In genomic region chr4:154926969-154927898, GRCm38 (mm10) we compare ENCODE assay signal across 9 mouse cellular contexts. TPM values are rescaled to one million over a fixed set of nuclear protein-coding genes. Genes with fewer than 3 reads are reported as not detected.
DNase-seq lines count a peak whose midpoint lies in the region; ATAC-seq and TF ChIP-seq lines count a peak whose summit lies in the region.
"Had no signal": no experiment of that assay in that cellular context is flagged by ENCODE, and none has a peak within 500 bp of the region (broad histone marks: within the 10 kb centered on the region; RNA-seq: fewer than 3 reads in every experiment).

No protein-coding gene starts in this region.

- TF ChIP-seq CTCF in left cerebral cortex, adult 2 months (IDR thresholded peaks at IDR 0.05) = no peak

- no peaks in the 10 kb centered on the region for H3K9me3 ChIP-seq in embryonic facial prominence, embryonic 14.5 days (ENCODE audit: control insufficient read depth, low read length)
- no peaks in the 10 kb centered on the region for H3K9me3 ChIP-seq in limb, embryonic 14.5 days (ENCODE audit: control insufficient read depth, low read length)
- H3K9me3 ChIP-seq in stomach, embryonic 14.5 days (ENCODE audit: control insufficient read depth, low read depth, low read length) = no peaks in the 10 kb centered on the region

- peaks cover 18% of the 10 kb centered on the region for H3K4me1 ChIP-seq in embryonic facial prominence, embryonic 14.5 days (ENCODE audit: control insufficient read depth, insufficient read depth, low read length)
- H3K4me1 ChIP-seq in limb, embryonic 14.5 days (ENCODE audit: control insufficient read depth, insufficient read depth, low read length) = peaks cover 15% of the 10 kb centered on the region
- H3K4me1 ChIP-seq in stomach, embryonic 14.5 days (ENCODE audit: control insufficient read depth, insufficient read depth, low read length) = peaks cover 18% of the 10 kb centered on the region

- H3K4me2 ChIP-seq in embryonic facial prominence, embryonic 14.5 days (ENCODE audit: low read depth, low read length) = peak overlapping the region; percentile 45
- peak overlapping the region; percentile 34 for H3K4me2 ChIP-seq in limb, embryonic 14.5 days (replicated peaks; ENCODE audit: low read depth, low read length, severe bottlenecking)
- peak overlapping the region; percentile 36 for H3K4me2 ChIP-seq in stomach, embryonic 14.5 days (replicated peaks; ENCODE audit: low read depth, low read length)

- H3K4me3 ChIP-seq in left cerebral cortex, adult 2 months = 0 out of 2 replicates have a peak overlapping the region, but pooled peaks have one; percentile 11
- H3K4me3 ChIP-seq in embryonic facial prominence, embryonic 14.5 days (ENCODE audit: low read depth, low read length) = peak overlapping the region; percentile 20
- 0 out of 2 replicates have a peak overlapping the region, but pooled peaks have one; percentile 8 for H3K4me3 ChIP-seq in limb, embryonic 14.5 days (replicated peaks; ENCODE audit: low read length)
- peak overlapping the region; percentile 16; the same call in 1 of the 2 replicates for H3K4me3 ChIP-seq in stomach, embryonic 14.5 days (ENCODE audit: low read depth, low read length)

- peak overlapping the region; percentile 46; the same call in 1 of the 2 replicates for H3K9ac ChIP-seq in embryonic facial prominence, embryonic 14.5 days (ENCODE audit: low read depth, low read length)
- H3K9ac ChIP-seq in limb, embryonic 14.5 days (ENCODE audit: low read depth, low read length, severe bottlenecking) = peak overlapping the region; percentile 17
- no peak overlapping the region for H3K9ac ChIP-seq in stomach, embryonic 14.5 days (replicated peaks; ENCODE audit: low read depth, low read length)

- ATAC-seq in embryonic facial prominence, embryonic 14.5 days (ENCODE audit: low read depth) = no peak
- no peak for ATAC-seq in limb, embryonic 14.5 days (ENCODE audit: low FRiP score, low read depth)
- ATAC-seq in stomach, embryonic 14.5 days (ENCODE audit: insufficient number of reproducible peaks, insufficient read depth, low FRiP score, low read depth) = peak; percentile 48; the same call in 1 of the 2 replicates
- no peak for ATAC-seq in cerebellum, adult (ENCODE audit: insufficient number of reproducible peaks, low FRiP score, low TSS enrichment)
- no peak for ATAC-seq in frontal cortex, adult (ENCODE audit: low TSS enrichment)

- H3K27ac ChIP-seq in left cerebral cortex, adult 2 months = peak overlapping the region; percentile 59; the same call in 1 of the 2 replicates
- peak overlapping the region; percentile 65 for H3K27ac ChIP-seq in embryonic facial prominence, embryonic 14.5 days (replicated peaks; ENCODE audit: low read depth, low read length)
- peak overlapping the region; percentile 59; the same call in 1 of the 2 replicates for H3K27ac ChIP-seq in limb, embryonic 14.5 days (replicated peaks; ENCODE audit: low read depth, low read length)
- H3K27ac ChIP-seq in stomach, embryonic 14.5 days (ENCODE audit: low read length) = peak overlapping the region; percentile 52; the same call in 1 of the 2 replicates

- no peak for DNase-seq in left cerebral cortex, adult 2 months (ENCODE audit: extremely low spot score in 1 of 2, low spot score in 2 of 2)
- no peak for DNase-seq in left cerebral cortex, postnatal 14 days (ENCODE audit: low spot score in 2 of 2)
- no peak for DNase-seq in embryonic facial prominence, embryonic 14.5 days (ENCODE audit: low spot score)
- DNase-seq in limb, embryonic 14.5 days (ENCODE audit: low spot score) = peak; percentile 2
- no peak for DNase-seq in urinary bladder, adult 18-20 months (ENCODE audit: low spot score in 2 of 2)

- intact Hi-C loops in left cerebral cortex, adult 2 months (cut with DNase I) = no loop called here
- intact Hi-C loops in left cerebral cortex, postnatal 14 days (cut with DNase I) = no loop called here

- no peaks in the 10 kb centered on the region for H3K27me3 ChIP-seq in embryonic facial prominence, embryonic 14.5 days (replicated peaks; ENCODE audit: control insufficient read depth, insufficient read depth, low read length)
- no peaks in the 10 kb centered on the region for H3K27me3 ChIP-seq in limb, embryonic 14.5 days (ENCODE audit: control insufficient read depth, insufficient read depth, low read length)
- H3K27me3 ChIP-seq in stomach, embryonic 14.5 days (ENCODE audit: control insufficient read depth, insufficient read depth, low read length) = no peaks in the 10 kb centered on the region

- WGBS in embryonic facial prominence, embryonic 14.5 days = 50% methylated on average over 8 of the region's 9 CpGs
- 37% methylated on average over 9 of the region's 9 CpGs for WGBS in limb, embryonic 14.5 days
- 56% methylated on average over 9 of the region's 9 CpGs for WGBS in stomach, embryonic 14.5 days

- TF ChIP-seq POLR2A in limb, embryonic 14.5 days (IDR thresholded peaks at IDR 0.05; ENCODE audit: borderline replicate concordance, extremely low read depth, insufficient read depth, insufficient read length) = no peak

- no peaks in the 10 kb centered on the region for H3K36me3 ChIP-seq in embryonic facial prominence, embryonic 14.5 days (ENCODE audit: control insufficient read depth, insufficient read depth, low read length)
- H3K36me3 ChIP-seq in limb, embryonic 14.5 days (ENCODE audit: control insufficient read depth, insufficient read depth, low read length) = no peaks in the 10 kb centered on the region
- H3K36me3 ChIP-seq in stomach, embryonic 14.5 days (ENCODE audit: control insufficient read depth, insufficient read depth, low read length) = no peaks in the 10 kb centered on the region

RNA-seq across cellular contexts. Expression of gene Tnfrsf14, which starts 1.1 kb away (rescaled TPM):
- total RNA-seq in left cerebral cortex, adult 2 months (2021) = 1 to 10 TPM; 1.3 to 1.5 TPM
- 1 to 10 TPM; 1.3 to 1.6 TPM for total RNA-seq in left cerebral cortex, postnatal 14 days (2021)
- 0.98 and 1.3 TPM in 2 replicates for polyA plus RNA-seq in embryonic facial prominence, embryonic 14.5 days (2014; fragmentation: Nextera tagmentation; extraction: Ambion mirVana)
- polyA plus RNA-seq in limb, embryonic 14.5 days (2012; rRNA removed) = 4.1 and 5.8 TPM in 2 replicates
- polyA plus RNA-seq in limb, embryonic 14.5 days (2014; fragmentation: Nextera tagmentation; extraction: Ambion mirVana) = 0.87 and 0.99 TPM in 2 replicates
- 1.2 and 2.9 TPM in 2 replicates for polyA plus RNA-seq in stomach, embryonic 14.5 days (2014; fragmentation: Nextera tagmentation; extraction: Ambion mirVana)

RNA-seq across cellular contexts. Expression of gene Fam213b, which starts 28.3 kb away (rescaled TPM):
- total RNA-seq in left cerebral cortex, adult 2 months (2021) = 10 to 100 TPM; 59.8 to 66.7 TPM
- 10 to 100 TPM; 33.4 to 34.0 TPM for total RNA-seq in left cerebral cortex, postnatal 14 days (2021)
- 50.3 and 52.1 TPM in 2 replicates for polyA plus RNA-seq in embryonic facial prominence, embryonic 14.5 days (2014; fragmentation: Nextera tagmentation; extraction: Ambion mirVana)
- 24.3 and 33.6 TPM in 2 replicates for polyA plus RNA-seq in limb, embryonic 14.5 days (2012; rRNA removed)
- polyA plus RNA-seq in limb, embryonic 14.5 days (2014; fragmentation: Nextera tagmentation; extraction: Ambion mirVana) = 48.0 and 51.8 TPM in 2 replicates
- 40.1 and 42.5 TPM in 2 replicates for polyA plus RNA-seq in stomach, embryonic 14.5 days (2014; fragmentation: Nextera tagmentation; extraction: Ambion mirVana)

RNA-seq across cellular contexts. Expression of gene Hes5, which starts 33.5 kb away (rescaled TPM):
- total RNA-seq in left cerebral cortex, adult 2 months (2021) = 10 to 100 TPM; 22.3 to 25.3 TPM
- 10 to 100 TPM; 32.6 to 48.7 TPM for total RNA-seq in left cerebral cortex, postnatal 14 days (2021)
- 2.1 and 2.8 TPM in 2 replicates for polyA plus RNA-seq in embryonic facial prominence, embryonic 14.5 days (2014; fragmentation: Nextera tagmentation; extraction: Ambion mirVana)
- 0.60 and 1.6 TPM in 2 replicates for polyA plus RNA-seq in limb, embryonic 14.5 days (2012; rRNA removed)
- 0.30 and 0.77 TPM in 2 replicates for polyA plus RNA-seq in limb, embryonic 14.5 days (2014; fragmentation: Nextera tagmentation; extraction: Ambion mirVana)
- 0.91 and 1.1 TPM in 2 replicates for polyA plus RNA-seq in stomach, embryonic 14.5 days (2014; fragmentation: Nextera tagmentation; extraction: Ambion mirVana)
- total RNA-seq: adrenal gland, adult 2 months had no signal
- polyA plus RNA-seq: adrenal gland, adult 2 months had no signal

RNA-seq across cellular contexts. Expression of gene Pank4, which starts 36.7 kb away (rescaled TPM):
- 10 to 100 TPM; 45.1 to 45.5 TPM for total RNA-seq in left cerebral cortex, adult 2 months (2021)
- total RNA-seq in left cerebral cortex, postnatal 14 days (2021) = 10 to 100 TPM; 31.8 to 33.4 TPM
- polyA plus RNA-seq in embryonic facial prominence, embryonic 14.5 days (2014; fragmentation: Nextera tagmentation; extraction: Ambion mirVana) = 34.5 and 38.8 TPM in 2 replicates
- polyA plus RNA-seq in limb, embryonic 14.5 days (2012; rRNA removed) = 76.3 and 86.2 TPM in 2 replicates
- polyA plus RNA-seq in limb, embryonic 14.5 days (2014; fragmentation: Nextera tagmentation; extraction: Ambion mirVana) = 36.9 and 43.9 TPM in 2 replicates
- 48.3 and 50.4 TPM in 2 replicates for polyA plus RNA-seq in stomach, embryonic 14.5 days (2014; fragmentation: Nextera tagmentation; extraction: Ambion mirVana)

RNA-seq across cellular contexts. Expression of gene Mmel1, which starts 57.8 kb away (rescaled TPM):
- under 1 TPM; 0.41 to 0.84 TPM for total RNA-seq in left cerebral cortex, adult 2 months (2021)
- under 1 TPM; 0.24 to 0.30 TPM for total RNA-seq in left cerebral cortex, postnatal 14 days (2021)
- 0.32 and 0.45 TPM in 2 replicates for polyA plus RNA-seq in embryonic facial prominence, embryonic 14.5 days (2014; fragmentation: Nextera tagmentation; extraction: Ambion mirVana)
- polyA plus RNA-seq in limb, embryonic 14.5 days (2012; rRNA removed) = 0.11 and 0.15 TPM in 2 replicates
- polyA plus RNA-seq in limb, embryonic 14.5 days (2014; fragmentation: Nextera tagmentation; extraction: Ambion mirVana) = 0.10 TPM in 1 of 2 replicates, not detected in the other
- polyA plus RNA-seq in stomach, embryonic 14.5 days (2014; fragmentation: Nextera tagmentation; extraction: Ambion mirVana) = 0.12 TPM in 1 of 2 replicates, not detected in the other
